Mouse (Mus musculus): ENCODE measurements at regions not wholly inside any gene's neighbourhood (a gene's known extent, or its start where the extent isn't known, plus 50 kb on each side); places are given as distances from the start of the nearest gene placed in this dataset.

GRCm38 (mm10) chr10:118979339-118979738, 109.3 kb upstream of the Dyrk2 start:
- no peak for TF ChIP-seq EP300 (IDR thresholded peaks at IDR 0.05; ENCODE audit: low read depth)
- TF ChIP-seq CTCF (IDR thresholded peaks at IDR 0.05; ENCODE audit: low read depth) = peak; percentile 32

All from liver, postnatal 0 days (tissue).